Mouse (Mus musculus) olfactory bulb, adult 2 months (tissue): Measurements from ENCODE around the gene Tspan18.

Experiments used
- CTCF ChIP-seq: fragments of 200-500 bp; IDR thresholded peaks from 2 replicates; pipeline ENCODE4 v1.5.1; 2012; ENCODE audit warnings: low read depth, mild to moderate bottlenecking, low read length, moderate library complexity; ENCODE audit not compliant: insufficient read depth
- POLR2A ChIP-seq: fragments of 200-500 bp; IDR thresholded peaks from 2 replicates; pipeline ENCODE4 v1.6.1; 2012; ENCODE audit warnings: mild to moderate bottlenecking, low read depth, low read length, moderate library complexity; ENCODE audit not compliant: insufficient read depth

DNA sequence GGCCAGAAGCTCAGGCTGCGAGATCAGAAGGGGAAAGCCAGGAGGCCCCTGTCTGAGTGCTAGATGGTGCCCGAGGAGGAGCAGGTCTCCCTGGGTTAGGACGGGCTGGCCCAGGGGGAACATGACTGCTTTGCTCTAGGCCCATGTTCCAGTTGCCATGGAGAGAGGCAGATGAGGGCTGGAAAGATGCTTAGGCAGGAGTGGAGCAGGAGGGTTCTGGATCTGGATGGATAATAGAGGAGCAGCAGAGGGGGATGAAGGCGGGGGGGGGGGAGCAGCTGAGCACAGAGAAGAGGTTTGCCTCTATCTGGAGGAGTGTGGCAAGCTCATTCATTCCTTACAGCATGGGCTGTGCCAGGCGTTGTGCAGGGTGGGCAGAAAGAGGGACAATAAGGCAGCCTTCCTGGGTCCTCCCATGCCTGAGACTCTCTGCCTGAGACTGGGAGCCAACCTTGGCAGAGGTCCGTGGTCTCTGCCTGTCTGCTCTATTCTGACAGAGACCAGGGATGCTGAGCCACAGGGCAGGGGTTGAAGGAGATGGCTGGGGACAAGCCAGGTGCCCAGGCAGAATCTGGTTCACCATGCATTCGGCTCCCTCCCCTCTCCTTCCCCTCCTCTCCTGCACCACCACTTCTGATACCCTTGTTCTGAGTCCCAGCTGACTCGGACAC, 77.4 kb downstream of the Tspan18 start:
- TF ChIP-seq POLR2A = no peak
- no peak for TF ChIP-seq CTCF
